Mouse (Mus musculus): Measurements from ENCODE around the gene Pstpip1.
A peak's percentile ranks its signal among the peaks of the same experiment; 100 is the strongest.

Pstpip1 gene

GRCm38 (mm10) chr9:56152482-56153007 lies 62.8 kb downstream of the Pstpip1 start:
- DNase-seq = no peak

GRCm38 (mm10) chr9:56154572-56154971 lies 64.8 kb downstream of the Pstpip1 start:
- no peak for DNase-seq

- no peak for DNase-seq
Measured at GRCm38 (mm10) chr9:56158077-56158476, 68.3 kb downstream of the Pstpip1 start.

GRCm38 (mm10) chr9:56159456-56159855 lies 69.7 kb downstream of the Pstpip1 start:
- no peak for DNase-seq

GRCm38 (mm10) chr9:56160341-56161141 lies 70.8 kb downstream of the Pstpip1 start:
- DNase-seq = peak; percentile 91

- no peak for DNase-seq
Measured at GRCm38 (mm10) chr9:56165377-56165776, 75.6 kb downstream of the Pstpip1 start, which contains the start of gene Tspan3. Gene Tspan3, minus strand, starts transcription at chr9:56165477.

GRCm38 (mm10) chr9:56166161-56166560 lies 76.4 kb downstream of the Pstpip1 start:
- no peak for DNase-seq

- DNase-seq = no peak
Measured at GRCm38 (mm10) chr9:56167690-56168089, 77.9 kb downstream of the Pstpip1 start.

GRCm38 (mm10) chr9:56175316-56175715 lies 85.6 kb downstream of the Pstpip1 start:
- DNase-seq = no peak

- no peak for DNase-seq
Measured at GRCm38 (mm10) chr9:56177354-56177753, 87.6 kb downstream of the Pstpip1 start.
